Mouse (Mus musculus) G1E (cell line): ENCODE data around the gene Prap1.

ENCODE experiments used
- CTCF ChIP-seq: IDR thresholded peaks from 2 replicates; pipeline ENCODE4 v1.5.1; 2012; ENCODE audit warnings: low read depth, low read length, inconsistent platforms, mixed read lengths
- GATA1 ChIP-seq: IDR thresholded peaks from 2 replicates; pipeline ENCODE4 v1.6.1; 2012; ENCODE audit warnings: borderline replicate concordance, low read length, inconsistent platforms, mixed read lengths
- GATA2 ChIP-seq: IDR thresholded peaks from 2 replicates; pipeline ENCODE4 v1.6.1; 2012; ENCODE audit warnings: low read depth, low read length, inconsistent platforms, borderline replicate concordance
- TAL1 ChIP-seq: conservative IDR thresholded peaks from 2 replicates; pipeline ENCODE4 v1.6.1; 2012; ENCODE audit warnings: low read depth, low read length, inconsistent platforms, mixed read lengths

GRCm38 (mm10) chr7:140137135-140138020 is 44.2 kb downstream of the Prap1 start, which contains the start of gene Mtg1:
- TF ChIP-seq GATA2: no peak
- no peak for TF ChIP-seq CTCF
- no peak for TF ChIP-seq TAL1
- no peak for TF ChIP-seq GATA1
